Mouse (Mus musculus): Measurements from ENCODE around the gene Gpx8. TPM values are rescaled to one million over a fixed set of nuclear protein-coding genes. Genes with fewer than 3 reads are reported as not detected.
A peak's percentile ranks its signal among the peaks of the same experiment; 100 is the strongest.

The Gpx8 gene
- 100 to 1,000 TPM; 101 to 120 TPM for total RNA-seq (2021)
- long read RNA-seq, experiment 1, transcript Gpx8-202 (2 exons, 769 nt): minor isoform, 9 of 81 reads
- long read RNA-seq, experiment 1, transcript Gpx8-201 (3 exons, 1,042 nt): major isoform, 64 of 81 reads
- long read RNA-seq, experiment 1, partial matches to known transcripts: 4 of 81 reads
- long read RNA-seq, experiment 1, other reads (novel, unspliced or antisense): 4 of 81 reads
- long read RNA-seq, experiment 2, transcript Gpx8-201 (3 exons, 1,042 nt): major isoform, 34 of 42 reads
- long read RNA-seq, experiment 2, partial matches to known transcripts: 1 of 42 reads
- long read RNA-seq, experiment 2, other reads (novel, unspliced or antisense): 3 of 42 reads

DNA sequence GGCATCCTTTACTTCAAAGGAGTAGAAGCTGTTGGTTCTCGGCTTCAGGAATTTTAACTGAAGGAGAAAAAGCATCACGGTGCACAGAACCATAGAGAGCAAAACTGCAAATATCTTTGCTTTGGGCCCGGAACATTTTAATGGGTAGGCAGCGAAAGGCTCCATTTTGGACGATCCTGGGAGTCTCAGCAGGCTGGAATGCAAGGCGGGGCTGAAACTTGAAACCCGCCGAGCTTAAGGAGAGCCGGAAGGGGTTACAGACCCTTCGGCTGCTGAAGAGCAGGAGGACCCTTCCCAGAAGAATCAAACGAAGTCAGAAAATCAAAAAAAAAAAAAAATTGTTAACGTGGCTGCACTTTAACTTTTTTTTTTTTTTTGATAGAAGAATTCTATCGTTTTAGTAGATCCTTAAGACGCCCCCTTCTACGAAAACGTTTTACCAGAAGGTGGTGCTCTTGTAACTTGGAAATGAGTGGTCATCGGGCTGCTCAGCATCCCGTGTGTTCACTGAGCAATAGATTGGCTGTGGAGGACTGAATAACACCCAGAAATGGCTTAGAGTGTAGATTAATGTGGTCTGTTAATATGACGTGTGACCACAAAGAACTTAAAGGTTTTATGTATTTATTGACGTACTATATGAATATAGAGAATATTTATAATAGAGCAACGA lies at the start of gene Gpx8:
Gpx8 (minus strand) TSS at position 200 of the 673 bp plus-strand sequence.
- peak; percentile 73 to 79 for DNase-seq

DNA sequence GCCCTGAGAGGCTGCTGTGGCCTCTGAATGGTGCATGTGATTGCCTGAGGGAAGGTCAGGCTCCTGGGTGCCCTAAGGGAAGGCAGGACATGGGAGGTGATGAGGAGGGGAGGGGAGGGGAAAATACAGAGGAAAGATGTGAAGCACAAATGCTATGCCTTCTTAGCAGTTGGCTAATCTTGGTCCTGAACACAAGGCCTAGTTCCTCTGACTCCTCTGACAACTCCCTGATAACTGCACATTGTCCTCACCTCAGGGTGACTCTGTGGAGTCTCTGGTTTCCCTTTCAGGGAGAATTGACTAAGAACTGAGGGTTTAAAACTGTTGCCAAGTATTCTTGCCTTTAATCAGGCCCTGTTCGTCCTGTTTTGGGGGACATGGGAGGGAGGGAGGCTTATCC lies 48.4 kb upstream of the Gpx8 start:
- no peak for DNase-seq

DNA sequence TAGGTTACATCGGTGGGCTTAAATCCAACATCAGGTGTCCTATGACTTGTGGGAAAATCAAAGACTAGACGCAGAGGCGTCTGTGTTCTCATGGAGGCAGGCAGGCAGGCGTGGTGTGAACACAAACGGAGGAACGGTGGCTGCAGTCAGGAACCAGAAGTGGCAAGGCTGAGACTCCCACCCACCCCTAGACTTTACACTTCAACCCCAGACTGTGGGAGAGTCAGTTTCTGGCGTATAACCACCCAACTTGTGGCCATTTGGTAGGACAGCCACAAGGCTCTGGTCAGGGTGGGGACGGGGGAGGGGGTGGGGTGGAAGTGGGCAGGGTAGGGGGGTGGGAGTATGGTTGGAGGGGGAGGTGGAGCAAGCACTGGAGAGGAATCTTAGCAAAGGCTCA lies 44.3 kb upstream of the Gpx8 start:
- no peak for DNase-seq

DNA sequence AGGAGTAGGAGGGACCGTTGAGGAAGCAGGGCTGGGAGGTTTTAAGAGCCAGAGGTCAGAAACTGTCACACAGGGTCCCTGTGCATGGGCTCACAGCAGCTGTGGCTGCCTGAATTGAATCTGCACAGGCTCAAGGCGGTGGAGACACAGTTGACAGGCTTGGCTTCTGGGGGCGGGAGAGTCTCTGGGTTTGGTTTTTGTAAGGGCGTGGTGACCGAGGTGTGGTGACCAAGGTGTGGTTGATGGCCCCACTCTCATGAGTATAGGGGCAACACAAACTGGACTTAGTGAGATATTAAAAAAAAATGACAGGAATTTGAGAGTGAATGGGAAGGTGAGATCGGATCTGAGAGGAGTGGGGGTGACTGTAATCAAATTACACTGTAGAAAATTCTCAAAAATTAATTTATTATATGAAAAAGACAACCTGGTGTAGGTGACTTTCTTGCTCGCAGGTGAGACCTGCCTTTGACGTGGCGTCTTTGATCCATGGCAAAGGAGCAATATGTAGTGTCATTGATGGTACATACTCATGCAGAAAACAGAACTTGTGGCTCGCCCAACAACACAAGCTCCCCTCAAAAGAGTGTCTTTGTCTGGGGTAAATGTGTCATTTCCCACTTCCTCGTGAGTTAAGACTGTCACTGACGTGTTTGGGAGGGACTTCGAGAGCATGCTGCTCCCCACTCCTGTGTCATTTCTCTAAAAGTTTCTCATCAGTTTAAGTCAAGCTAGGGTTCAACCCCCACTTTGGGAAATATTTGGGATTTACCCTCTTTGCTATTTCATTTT lies 41.2 kb upstream of the Gpx8 start:
- DNase-seq: no peak

DNA sequence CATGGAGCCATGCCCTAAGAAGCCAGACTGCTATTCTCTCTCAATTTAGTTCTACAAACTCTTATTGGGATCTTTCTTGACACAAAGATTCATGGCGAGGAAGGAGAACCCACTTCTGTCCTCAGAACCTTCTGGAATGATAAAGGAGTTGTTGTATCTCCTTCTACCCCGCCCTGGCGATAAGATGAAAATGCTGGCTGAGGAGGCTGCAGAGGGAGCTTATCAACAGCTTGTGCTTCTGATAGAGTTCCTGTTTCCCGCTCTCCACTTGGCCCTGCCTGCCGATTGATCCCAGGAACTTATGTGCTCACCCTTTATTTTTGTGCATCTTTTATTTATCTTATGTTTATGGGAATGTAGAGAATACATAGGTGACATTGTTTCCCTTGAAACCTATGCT lies 38.5 kb upstream of the Gpx8 start:
- no peak for DNase-seq

DNA sequence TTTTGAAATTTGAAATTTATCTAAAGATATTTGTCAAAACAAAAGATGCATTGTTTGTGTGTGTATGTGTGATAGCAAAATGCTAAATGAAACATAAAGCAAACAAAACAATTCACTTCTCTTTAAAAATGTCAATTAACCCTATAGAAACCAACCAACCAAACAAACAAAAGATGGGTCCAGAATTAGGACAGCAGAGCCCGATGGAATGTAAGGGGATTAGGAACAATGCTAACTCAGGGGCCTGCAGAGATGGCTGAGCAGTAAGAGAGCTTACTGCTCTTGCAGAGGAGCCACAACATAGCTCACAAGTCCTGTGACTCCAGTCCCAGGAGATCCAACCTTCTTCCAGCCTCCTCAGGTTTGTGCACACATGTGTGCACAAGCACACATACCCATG lies 35.9 kb upstream of the Gpx8 start:
- DNase-seq: no peak

DNA sequence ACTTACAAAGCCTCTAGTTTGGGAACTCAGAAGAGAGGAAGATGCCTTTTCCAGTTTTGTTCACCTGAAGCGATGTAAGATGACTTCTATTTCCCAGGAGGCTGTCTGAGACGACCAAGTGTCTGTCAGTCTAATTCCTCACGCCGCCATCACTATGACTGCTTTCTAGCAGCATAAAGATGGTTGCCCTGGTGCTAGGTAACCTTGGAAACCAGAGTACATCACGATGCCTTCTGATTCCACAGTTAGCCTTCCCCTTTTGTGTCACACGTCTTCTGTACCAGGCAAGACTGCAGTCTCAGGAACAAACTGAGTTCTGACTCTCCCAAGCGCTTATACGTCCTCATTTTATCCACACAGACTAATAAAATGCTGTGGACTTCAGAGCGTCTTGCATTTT lies 32.8 kb upstream of the Gpx8 start:
- DNase-seq: no peak

DNA sequence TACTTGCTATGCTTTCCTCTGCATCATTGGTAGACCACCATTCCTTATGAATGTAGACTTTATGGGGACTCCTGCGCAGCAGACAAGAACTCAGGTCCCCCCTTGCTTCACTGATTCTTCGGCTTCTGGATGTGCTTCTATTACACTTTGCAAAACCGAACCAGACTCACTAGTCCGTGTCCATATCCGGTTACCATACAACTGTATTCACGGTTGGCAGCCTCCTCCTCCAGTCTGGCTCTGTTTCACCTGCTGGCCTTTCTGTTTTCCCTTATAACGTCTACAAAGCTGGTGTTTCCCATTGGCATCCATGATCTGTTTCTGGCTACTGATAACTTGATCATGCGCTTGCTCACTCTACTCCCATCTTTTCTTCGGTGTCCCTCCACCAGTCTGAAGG lies 18.3 kb upstream of the Gpx8 start:
- no peak for DNase-seq

DNA sequence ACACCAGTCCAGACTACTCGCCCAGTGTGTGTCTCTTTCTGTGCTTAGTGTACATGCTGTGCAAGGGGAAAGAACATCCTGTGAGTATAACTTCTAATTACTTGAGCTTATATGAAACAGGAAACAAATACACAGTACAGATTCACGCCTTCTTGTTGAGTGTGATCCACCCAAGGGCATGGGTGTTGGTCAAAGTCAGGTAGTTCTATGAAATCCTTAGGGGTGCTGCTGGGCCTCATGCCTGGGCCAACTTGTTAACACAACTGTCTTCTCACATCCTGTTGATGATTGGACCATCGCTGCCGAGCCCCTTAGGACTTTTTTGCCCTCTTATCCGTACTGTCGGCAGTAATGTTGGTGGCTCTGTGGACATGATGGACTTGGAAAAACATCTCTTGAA lies 15.5 kb upstream of the Gpx8 start:
- no peak for DNase-seq

DNA sequence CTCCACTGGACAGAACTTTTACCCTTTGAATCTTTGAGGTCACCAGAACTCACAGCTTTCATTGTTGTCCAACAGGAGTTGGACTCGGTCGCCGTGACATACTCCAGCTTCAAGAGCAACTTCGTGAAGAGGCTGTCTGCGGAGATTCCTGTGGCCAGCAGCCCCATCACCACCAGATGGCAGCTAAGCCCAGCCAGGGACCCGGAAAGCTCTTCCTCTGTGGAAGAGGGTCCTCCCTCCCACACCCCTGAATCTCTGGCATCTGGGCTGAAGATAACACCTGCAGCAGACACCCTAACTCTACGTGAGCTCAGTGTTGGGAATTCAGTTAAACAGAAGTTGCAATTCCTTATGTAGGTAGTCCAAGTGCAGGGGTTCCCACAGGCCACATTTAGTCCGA lies 9.6 kb upstream of the Gpx8 start:
- peak in 1 of 2 experiments; percentile 4 for DNase-seq

DNA sequence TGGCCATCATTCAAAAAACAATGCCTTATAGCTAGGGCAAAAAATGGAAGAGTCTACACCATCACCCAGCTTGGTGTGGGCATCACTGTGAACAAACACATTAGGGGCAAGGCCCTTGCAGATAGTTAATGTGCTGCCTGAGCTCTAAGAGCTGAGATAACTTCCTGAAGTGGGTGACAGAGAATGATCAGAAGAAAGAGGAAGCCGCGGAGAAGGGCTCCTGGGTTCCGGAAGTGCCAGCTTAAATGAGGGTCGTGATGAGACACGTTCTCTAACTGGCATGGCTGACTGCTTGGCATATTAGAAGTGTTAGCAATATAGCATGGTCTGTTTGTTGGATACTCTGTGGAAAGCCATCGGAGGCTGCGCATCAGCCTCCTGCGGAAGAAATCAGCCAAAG lies 8.0 kb upstream of the Gpx8 start:
- no peak for DNase-seq

DNA sequence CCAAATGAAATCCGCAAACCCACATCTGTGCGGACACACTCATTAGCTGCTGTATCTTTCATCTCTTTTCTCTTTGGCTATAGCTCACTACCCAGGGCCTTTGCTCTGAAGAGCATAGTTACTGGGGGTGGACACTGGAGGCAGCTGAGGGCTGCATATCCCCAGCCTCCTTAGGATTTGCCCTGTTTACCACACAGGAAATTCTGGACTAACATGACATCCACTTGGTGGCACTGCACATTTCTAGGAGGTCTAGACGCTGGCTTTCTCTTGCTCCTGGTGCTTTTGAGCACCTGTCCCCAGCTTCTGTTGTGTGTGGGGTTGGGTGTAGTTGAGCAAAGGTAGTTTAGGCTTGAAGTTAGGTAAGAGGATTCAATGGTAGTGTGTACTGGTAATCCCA lies 1.4 kb upstream of the Gpx8 start:
- DNase-seq: no peak

DNA sequence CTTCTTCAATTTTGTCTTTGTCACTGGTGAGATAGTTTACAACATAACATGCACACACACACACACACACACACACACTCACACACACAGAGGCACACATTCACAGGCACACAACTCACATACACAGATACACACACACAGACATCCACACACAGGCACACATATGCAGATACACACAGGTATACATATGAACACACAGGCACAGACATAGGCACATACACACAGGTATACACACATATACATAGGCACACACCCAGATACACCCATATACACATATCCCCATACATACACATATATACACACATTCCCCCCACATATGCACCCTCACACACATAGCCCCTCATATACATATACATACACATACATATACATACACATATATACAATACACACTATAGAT lies 808 bp upstream of the Gpx8 start:
- DNase-seq: no peak

DNA sequence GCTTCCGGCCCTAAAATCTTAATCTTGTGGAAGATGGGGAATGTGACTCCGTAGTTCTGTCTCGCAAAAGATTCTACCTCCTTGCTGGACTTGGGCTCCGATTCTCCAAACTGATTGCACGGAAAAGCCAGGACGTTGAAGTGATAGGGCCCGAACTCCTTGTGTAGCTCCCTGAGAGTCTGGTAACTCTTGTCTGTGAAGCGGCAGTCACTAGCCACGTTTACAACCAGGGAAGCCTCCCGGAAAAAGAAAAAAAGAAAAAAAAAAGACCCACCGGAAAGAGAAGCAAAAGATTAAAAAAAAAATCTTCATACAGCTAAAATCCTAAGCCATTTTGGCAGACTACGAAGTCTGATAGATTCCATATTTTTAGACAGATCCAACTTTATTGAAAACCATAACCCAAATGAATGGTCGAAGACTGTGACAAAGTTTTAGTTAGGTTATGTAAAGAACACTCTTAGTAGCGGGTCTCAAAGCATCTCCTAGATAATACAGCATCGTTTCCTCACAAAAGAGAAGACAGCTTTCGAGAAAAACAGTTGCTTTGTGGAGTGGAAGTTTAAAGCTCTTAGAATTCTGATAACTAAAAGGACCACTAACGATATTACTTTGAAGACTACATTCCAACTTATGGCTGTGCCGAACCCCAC lies 626 bp downstream of the Gpx8 start:
- DNase-seq: peak in 1 of 2 experiments; percentile 15

DNA sequence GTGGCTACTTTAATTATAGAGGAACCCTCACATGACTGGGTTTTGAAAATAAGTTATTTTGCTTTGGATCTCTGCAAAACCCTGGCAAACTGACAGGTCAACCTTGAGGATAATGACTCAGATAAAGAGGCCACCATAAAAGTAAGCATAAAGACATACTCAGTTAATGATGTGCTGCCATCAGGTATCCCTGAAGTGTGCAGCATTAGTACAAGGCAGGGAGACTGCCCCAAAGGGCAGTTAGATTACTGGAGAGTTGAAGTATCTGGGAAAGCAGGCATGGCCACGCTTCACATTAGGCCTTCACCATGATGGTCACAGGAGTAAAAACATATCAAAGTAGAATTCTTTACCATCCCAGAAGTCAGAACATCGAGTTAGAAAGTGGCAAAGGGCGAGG lies 1.3 kb downstream of the Gpx8 start:
- DNase-seq: peak in 1 of 2 experiments; percentile 28

DNA sequence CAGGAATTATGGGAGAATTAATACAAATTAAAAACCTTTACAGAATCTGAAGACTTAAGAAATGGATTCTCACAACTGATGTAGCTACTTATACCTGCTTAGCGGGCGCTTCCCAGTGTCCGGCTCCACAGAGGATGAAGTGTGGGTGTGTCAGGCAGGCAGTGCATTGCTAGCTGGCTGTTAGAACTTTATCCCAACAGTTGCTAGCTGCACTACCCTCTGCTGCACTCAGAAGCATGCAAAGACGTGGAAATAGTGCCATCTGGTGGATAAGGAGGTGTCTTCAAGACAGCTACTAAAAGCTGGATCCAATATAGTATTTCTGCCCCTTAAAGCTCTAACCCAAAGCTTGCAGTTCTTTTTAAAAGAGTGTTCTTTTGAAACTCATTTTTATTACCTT lies 10.4 kb downstream of the Gpx8 start:
- peak; percentile 60 to 78 for DNase-seq

DNA sequence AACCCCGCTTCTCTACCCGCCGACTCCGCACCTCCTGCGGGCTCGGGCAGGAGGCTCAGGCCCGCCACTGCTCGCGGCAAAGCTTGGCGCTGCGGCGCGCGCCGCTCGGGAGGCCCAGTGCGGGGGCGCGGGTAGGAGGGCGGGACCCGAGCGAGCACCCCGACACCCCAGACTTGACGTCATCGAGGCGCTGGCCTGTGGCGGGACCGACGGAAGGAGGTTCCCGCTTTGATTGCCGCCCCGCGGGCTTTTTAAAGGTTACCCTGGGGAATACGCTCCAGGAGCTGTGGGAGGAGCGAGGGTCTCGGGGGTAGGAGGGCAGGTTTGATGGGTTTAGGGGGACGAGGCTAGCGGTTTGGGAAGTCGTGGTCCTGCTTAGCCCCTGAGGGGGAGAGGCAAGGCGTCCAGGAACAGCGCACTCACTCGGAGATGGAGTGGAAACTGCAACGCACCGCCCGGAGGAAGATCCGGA lies 11.2 kb downstream of the Gpx8 start, which contains the start of gene Cdc20b:
Cdc20b (plus strand) TSS at position 162 of the 472 bp plus-strand sequence.
- peak; percentile 66 to 74 for DNase-seq

DNA sequence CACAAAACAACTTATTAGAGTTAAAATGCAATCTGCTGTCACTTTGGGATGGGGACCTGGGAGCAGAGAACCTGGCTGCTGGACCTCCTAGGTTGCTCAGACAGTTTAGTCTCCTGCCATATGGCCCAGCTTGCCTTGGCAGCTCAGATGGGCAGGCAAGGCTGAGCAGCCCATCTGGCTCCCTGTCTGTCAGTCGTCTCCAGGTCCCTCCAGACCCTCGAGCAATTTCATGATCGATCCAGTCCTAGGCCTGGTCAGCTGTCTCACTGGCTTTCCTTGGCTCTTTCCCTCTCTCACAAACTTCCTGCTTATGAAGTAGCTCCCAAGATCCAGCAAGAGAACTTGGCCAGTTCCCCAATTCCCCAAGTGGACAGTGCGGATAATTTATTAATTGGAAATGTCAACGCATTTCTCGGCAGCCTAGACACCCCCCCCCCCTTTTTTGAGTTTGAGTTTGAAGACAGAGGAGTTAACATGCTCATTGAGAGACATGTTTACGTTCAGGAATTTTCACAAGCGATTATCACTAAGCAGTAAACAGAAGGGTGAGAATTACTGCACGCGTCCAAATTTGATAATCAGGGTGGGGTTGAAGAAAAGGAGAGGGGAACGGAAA lies 11.8 kb downstream of the Gpx8 start:
- DNase-seq: no peak

DNA sequence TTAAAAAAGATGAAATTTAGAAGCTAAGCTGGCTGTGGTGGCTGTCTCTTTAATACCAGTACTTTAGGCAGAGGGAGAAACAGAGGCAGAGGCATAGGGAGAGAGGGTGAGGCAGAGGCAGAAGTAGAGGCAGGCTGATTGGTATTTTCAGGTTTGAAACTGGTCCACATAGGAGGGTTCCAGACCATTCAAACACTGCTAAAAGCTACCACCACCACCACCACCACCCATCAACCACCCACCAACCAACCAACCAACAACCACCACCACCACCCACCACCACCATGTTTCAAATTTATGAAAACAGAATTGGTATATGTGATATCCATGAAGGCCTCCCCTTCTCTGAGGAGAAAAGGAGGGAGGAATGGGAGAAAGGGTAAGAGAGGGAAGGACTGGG lies 13.4 kb downstream of the Gpx8 start:
- no peak for DNase-seq

DNA sequence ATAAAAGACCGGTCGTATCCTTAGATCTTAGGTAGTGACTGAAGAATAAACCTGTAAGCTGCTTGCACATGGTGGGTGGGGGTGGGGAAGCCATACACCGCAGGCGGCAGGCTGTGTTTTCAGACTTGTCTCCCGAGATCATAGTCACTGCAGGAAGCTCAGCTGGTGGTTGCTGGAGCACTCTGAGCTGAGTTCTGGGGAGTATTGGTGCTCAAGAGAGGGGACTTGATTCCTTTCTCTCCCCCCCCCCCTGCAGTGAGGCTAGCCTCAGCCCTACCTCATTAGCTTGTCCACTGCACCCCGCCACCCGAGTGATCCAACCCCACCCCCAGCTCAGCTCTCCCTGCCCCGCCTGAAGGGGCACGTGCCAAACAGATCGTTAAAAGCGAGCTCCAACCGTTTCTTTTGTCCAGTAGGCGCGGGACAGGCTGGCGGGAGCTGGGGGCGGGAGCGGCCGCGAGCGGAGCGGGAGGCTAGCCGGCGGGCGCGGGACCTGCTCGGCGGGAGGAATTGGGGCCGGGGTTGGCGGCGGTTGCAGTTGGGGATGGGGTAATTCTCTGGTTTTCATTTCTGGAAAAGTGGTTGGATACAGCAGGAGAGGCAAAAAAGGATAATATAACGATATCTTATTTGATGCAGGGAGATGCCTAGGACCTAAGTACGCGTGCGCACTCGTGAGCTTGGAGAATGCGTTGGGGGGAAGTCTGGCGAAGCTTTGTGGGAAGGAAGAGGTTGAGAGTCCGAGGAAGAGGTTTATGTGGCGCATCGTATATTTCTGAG lies 14.2 kb downstream of the Gpx8 start:
- peak; percentile 28 to 34 for DNase-seq

DNA sequence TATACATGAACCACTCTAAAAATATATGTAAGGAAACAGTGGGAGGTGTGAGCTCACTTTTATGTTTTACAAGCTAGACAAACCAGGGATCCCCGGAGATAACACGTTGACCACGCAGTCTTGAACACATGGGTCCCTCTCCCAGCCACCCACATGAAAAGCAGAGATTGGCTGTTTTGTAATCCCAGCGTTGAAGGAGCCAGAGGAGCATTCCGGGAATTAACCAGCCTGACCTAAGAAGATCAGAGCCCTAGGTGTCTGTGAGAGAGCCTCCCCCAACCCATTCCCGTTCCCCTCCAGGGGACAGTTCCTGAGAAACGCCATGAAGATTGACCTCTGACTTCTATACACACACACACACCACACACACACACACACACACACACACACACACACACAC lies 14.9 kb downstream of the Gpx8 start:
- no peak for DNase-seq
